Mouse (Mus musculus) kidney, adult 8-10 months (tissue): ENCODE measurements around the gene Chst8.

Experiments
- DNase-seq, 2 experiments: peaks; one replicate each; pipeline ENCODE4 v3.0.0; 2022

Chst8 gene

GRCm38 (mm10) chr7:34812531-34813111, at the start of gene Chst8:
Gene Chst8 (minus strand): TSS chr7:34812711.
- DNase-seq: peak; percentile 74 to 80

- DNase-seq: no peak
Observed at GRCm38 (mm10) chr7:34858291-34858690, 45.8 kb upstream of the Chst8 start.

GRCm38 (mm10) chr7:34854781-34855352, 42.4 kb upstream of the Chst8 start:
- no peak for DNase-seq

- no peak for DNase-seq
Observed at GRCm38 (mm10) chr7:34853393-34853792, 40.9 kb upstream of the Chst8 start.

- peak; percentile 12 to 35 for DNase-seq
Observed at GRCm38 (mm10) chr7:34849660-34850059, 37.1 kb upstream of the Chst8 start.

GRCm38 (mm10) chr7:34848811-34849210, 36.3 kb upstream of the Chst8 start:
- DNase-seq: no peak

GRCm38 (mm10) chr7:34847900-34848299, 35.4 kb upstream of the Chst8 start:
- no peak for DNase-seq

GRCm38 (mm10) chr7:34847410-34847809, 34.9 kb upstream of the Chst8 start:
- no peak for DNase-seq

- no peak for DNase-seq
Observed at GRCm38 (mm10) chr7:34838749-34839148, 26.2 kb upstream of the Chst8 start.

- no peak for DNase-seq
Observed at GRCm38 (mm10) chr7:34838231-34838630, 25.7 kb upstream of the Chst8 start.

GRCm38 (mm10) chr7:34826255-34826909, 13.9 kb upstream of the Chst8 start:
- no peak for DNase-seq

- DNase-seq: peak in 1 of 2 experiments; percentile 24
Observed at GRCm38 (mm10) chr7:34821587-34821986, 9.1 kb upstream of the Chst8 start.

- DNase-seq: no peak
Observed at GRCm38 (mm10) chr7:34820554-34820953, 8.0 kb upstream of the Chst8 start.

- no peak for DNase-seq
Observed at GRCm38 (mm10) chr7:34819796-34820195, 7.3 kb upstream of the Chst8 start.

- DNase-seq: no peak
Observed at GRCm38 (mm10) chr7:34818660-34819059, 6.1 kb upstream of the Chst8 start.

GRCm38 (mm10) chr7:34816981-34817380, 4.5 kb upstream of the Chst8 start:
- no peak for DNase-seq

- DNase-seq: no peak
Observed at GRCm38 (mm10) chr7:34814801-34815200, 2.3 kb upstream of the Chst8 start.

- peak in 1 of 2 experiments; percentile 9 for DNase-seq
Observed at GRCm38 (mm10) chr7:34811531-34812526, 682 bp downstream of the Chst8 start.

GRCm38 (mm10) chr7:34811060-34811459, 1.5 kb downstream of the Chst8 start:
- DNase-seq: no peak

- peak; percentile 36 to 46 for DNase-seq
Observed at GRCm38 (mm10) chr7:34806307-34806706, 6.2 kb downstream of the Chst8 start.

- DNase-seq: no peak
Observed at GRCm38 (mm10) chr7:34805691-34806205, 6.8 kb downstream of the Chst8 start.

GRCm38 (mm10) chr7:34805042-34805441, 7.5 kb downstream of the Chst8 start:
- DNase-seq: peak; percentile 13 to 57
